Mouse (Mus musculus) liver, embryonic 15.5 days (tissue): ENCODE data around the gene Grm1. TPM values are rescaled to one million over a fixed set of nuclear protein-coding genes. Genes with fewer than 3 reads are reported as not detected.
A peak's percentile ranks its signal among the peaks of the same experiment; 100 is the strongest.

ENCODE experiments used
- ATAC-seq: fragments of 200-750 bp; cut with Nextera tagmentation; 2 replicates; pipeline ENCODE4 v1.8.0; 2017; ENCODE audit warnings: moderate number of reproducible peaks, mild to moderate bottlenecking, moderate library complexity; ENCODE audit not compliant: insufficient read depth
- H3K27ac ChIP-seq: fragments of 300-500 bp; sonication (generic); replicated peaks from 2 replicates; pipeline ENCODE4 v1.5.1; 2015; ENCODE audit warnings: mild to moderate bottlenecking, inconsistent platforms
- H3K27me3 ChIP-seq: fragments of 300-500 bp; sonication (generic); 2 replicates; pipeline ENCODE4 v1.6.1; 2015; ENCODE audit warnings: mild to moderate bottlenecking, inconsistent platforms
- H3K36me3 ChIP-seq: fragments of 300-500 bp; sonication (generic); replicated peaks from 2 replicates; pipeline ENCODE4 v1.6.1; 2015; ENCODE audit warnings: moderate library complexity, mild to moderate bottlenecking, inconsistent platforms
- H3K4me1 ChIP-seq: fragments of 300-500 bp; sonication (generic); replicated peaks from 2 replicates; pipeline ENCODE4 v1.6.1; 2015; ENCODE audit warnings: inconsistent platforms
- H3K4me2 ChIP-seq: fragments of 300-500 bp; sonication (generic); 2 replicates; pipeline ENCODE4 v1.6.1; 2015; ENCODE audit warnings: moderate library complexity, mild to moderate bottlenecking, inconsistent platforms
- H3K4me3 ChIP-seq: fragments of 300-500 bp; sonication (generic); replicated peaks from 2 replicates; pipeline ENCODE4 v1.5.1; 2015; ENCODE audit warnings: mild to moderate bottlenecking, inconsistent platforms
- H3K9ac ChIP-seq: fragments of 300-500 bp; sonication (generic); 2 replicates; pipeline ENCODE4 v1.6.1; 2015; ENCODE audit warnings: moderate library complexity, mild to moderate bottlenecking, inconsistent platforms
- H3K9me3 ChIP-seq: fragments of 300-500 bp; sonication (generic); replicated peaks from 2 replicates; pipeline ENCODE4 v1.6.1; 2016; ENCODE audit warnings: inconsistent platforms
- WGBS: fragments of 180-500 bp; shearing (Covaris S2); methylation state at CpG from one replicate; pipeline ENCODE4 v1.1.7; 2015; ENCODE audit warnings: mixed read lengths; ENCODE audit not compliant: insufficient replicate concordance; 5-methylcytosine and 5-hydroxymethylcytosine counted together
- polyA plus RNA-seq: library from polyadenylated mRNA; unstranded; fragments of >200 nt; fragmentation: Nextera tagmentation; extraction: Ambion mirVana; gene quantifications from 2 replicates; pipeline ENCODE4 v1.2.1, GENCODE M21; 2015

Gene Grm1
- polyA plus RNA-seq, 1 experiment from 2014 or later = not detected

- H3K27me3 ChIP-seq = no peaks in the 10 kb centered on the region
- H3K9me3 ChIP-seq = no peaks in the 10 kb centered on the region
- no peaks in the 10 kb centered on the region for H3K4me1 ChIP-seq
- no peak for ATAC-seq
- H3K9ac ChIP-seq = no peak overlapping the region
- H3K27ac ChIP-seq = no peak overlapping the region
- H3K36me3 ChIP-seq = no peaks in the 10 kb centered on the region
- WGBS = 44% methylated on average over 2 of the region's 2 CpGs
- H3K4me3 ChIP-seq = no peak overlapping the region
- H3K4me2 ChIP-seq = no peak overlapping the region
Measured at GRCm38 (mm10) chr10:10710359-10710758, 371.8 kb downstream of the Grm1 start.

- H3K27ac ChIP-seq = no peak overlapping the region
- H3K4me1 ChIP-seq = no peaks in the 10 kb centered on the region
- H3K27me3 ChIP-seq = no peaks in the 10 kb centered on the region
- 49% methylated on average over 1 of the region's 1 CpGs for WGBS
- no peak overlapping the region for H3K4me3 ChIP-seq
- H3K9me3 ChIP-seq = no peaks in the 10 kb centered on the region
- H3K4me2 ChIP-seq = no peak overlapping the region
- H3K9ac ChIP-seq = no peak overlapping the region
- ATAC-seq = no peak
- H3K36me3 ChIP-seq = no peaks in the 10 kb centered on the region
Measured at GRCm38 (mm10) chr10:10708031-10708430, 374.1 kb downstream of the Grm1 start.

GRCm38 (mm10) chr10:10701326-10701725 lies 380.8 kb downstream of the Grm1 start:
- H3K9me3 ChIP-seq = no peaks in the 10 kb centered on the region
- H3K4me3 ChIP-seq = no peak overlapping the region
- H3K4me2 ChIP-seq = no peak overlapping the region
- no peaks in the 10 kb centered on the region for H3K4me1 ChIP-seq
- 60% methylated on average over 1 of the region's 1 CpGs for whole genome bisulfite sequencing
- H3K27ac ChIP-seq = no peak overlapping the region
- H3K36me3 ChIP-seq = no peaks in the 10 kb centered on the region
- ATAC-seq = no peak
- no peak overlapping the region for H3K9ac ChIP-seq
- no peaks in the 10 kb centered on the region for H3K27me3 ChIP-seq

- Histone ChIP-seq H3K9ac (no peak overlapping the region), H3K27me3 (no peaks in the 10 kb centered on the region), H3K4me3 (no peak overlapping the region), H3K36me3 (no peaks in the 10 kb centered on the region), H3K4me1 (no peaks in the 10 kb centered on the region), H3K4me2 (no peak overlapping the region), H3K9me3 (no peaks in the 10 kb centered on the region), H3K27ac (no peak overlapping the region)
- 4% methylated on average over 1 of the region's 1 CpGs for WGBS
- ATAC-seq = no peak
Measured at GRCm38 (mm10) chr10:10700903-10701302, 381.3 kb downstream of the Grm1 start.

GRCm38 (mm10) chr10:10697497-10697896 lies 384.7 kb downstream of the Grm1 start:
- H3K9me3 ChIP-seq = no peaks in the 10 kb centered on the region
- H3K27me3 ChIP-seq = no peaks in the 10 kb centered on the region
- H3K4me1 ChIP-seq = no peaks in the 10 kb centered on the region
- ATAC-seq = no peak
- no peaks in the 10 kb centered on the region for H3K36me3 ChIP-seq
- H3K27ac ChIP-seq = no peak overlapping the region
- no peak overlapping the region for H3K4me2 ChIP-seq
- H3K4me3 ChIP-seq = no peak overlapping the region
- WGBS = 55% methylated on average over 6 of the region's 6 CpGs
- no peak overlapping the region for H3K9ac ChIP-seq

GRCm38 (mm10) chr10:10689668-10690223 lies 392.4 kb downstream of the Grm1 start:
- H3K4me1 ChIP-seq = no peaks in the 10 kb centered on the region
- peaks cover 5% of the 10 kb centered on the region for H3K27me3 ChIP-seq
- no peak for ATAC-seq
- no peaks in the 10 kb centered on the region for H3K36me3 ChIP-seq
- H3K4me2 ChIP-seq = 0 out of 2 replicates have a peak overlapping the region, but pooled peaks have one; percentile 30
- H3K9ac ChIP-seq = no peak overlapping the region
- 20% methylated on average over 11 of the region's 11 CpGs for WGBS
- H3K27ac ChIP-seq = no peak overlapping the region
- no peak overlapping the region for H3K4me3 ChIP-seq
- H3K9me3 ChIP-seq = no peaks in the 10 kb centered on the region

GRCm38 (mm10) chr10:10688907-10689667 lies 393.1 kb downstream of the Grm1 start:
- Histone ChIP-seq H3K9ac (no peak overlapping the region), H3K4me2 (peak overlapping the region; percentile 30; the same call in 1 of the 2 replicates), H3K27me3 (peaks cover 5% of the 10 kb centered on the region), H3K4me1 (no peaks in the 10 kb centered on the region), H3K27ac (no peak overlapping the region), H3K9me3 (no peaks in the 10 kb centered on the region), H3K4me3 (no peak overlapping the region), H3K36me3 (no peaks in the 10 kb centered on the region)
- ATAC-seq = no peak
- WGBS = 3% methylated on average over 35 of the region's 35 CpGs

- H3K4me1 ChIP-seq = no peaks in the 10 kb centered on the region
- no peaks in the 10 kb centered on the region for H3K27me3 ChIP-seq
- no peak for ATAC-seq
- no peak within 1 kb of the TSS for H3K27ac ChIP-seq
- WGBS = 67% methylated on average over 1 of the region's 1 CpGs
- H3K9ac ChIP-seq = no peak within 1 kb of the TSS
- no peaks in the 10 kb centered on the region for H3K9me3 ChIP-seq
- no peaks in the 10 kb centered on the region for H3K36me3 ChIP-seq
- H3K4me2 ChIP-seq = no peak within 1 kb of the TSS
- H3K4me3 ChIP-seq = no peak within 1 kb of the TSS
Measured at GRCm38 (mm10) chr10:10681048-10681447, 401.1 kb downstream of the Grm1 start, which contains the start of gene Gm10944. TSS of gene Gm10944 (plus strand) at chr10:10681348.

GRCm38 (mm10) chr10:10659976-10660375 lies 422.2 kb downstream of the Grm1 start:
- Histone ChIP-seq H3K4me2 (no peak overlapping the region), H3K27ac (no peak overlapping the region), H3K36me3 (no peaks in the 10 kb centered on the region), H3K27me3 (no peaks in the 10 kb centered on the region), H3K4me3 (no peak overlapping the region), H3K4me1 (no peaks in the 10 kb centered on the region), H3K9ac (no peak overlapping the region), H3K9me3 (no peaks in the 10 kb centered on the region)
- ATAC-seq = no peak
- 33% methylated on average over 3 of the region's 3 CpGs for WGBS

- H3K4me3 ChIP-seq = no peak overlapping the region
- no peak overlapping the region for H3K4me2 ChIP-seq
- WGBS = 53% methylated on average over 3 of the region's 3 CpGs
- no peaks in the 10 kb centered on the region for H3K4me1 ChIP-seq
- no peak for ATAC-seq
- H3K36me3 ChIP-seq = no peaks in the 10 kb centered on the region
- no peaks in the 10 kb centered on the region for H3K9me3 ChIP-seq
- H3K27me3 ChIP-seq = no peaks in the 10 kb centered on the region
- H3K9ac ChIP-seq = no peak overlapping the region
- H3K27ac ChIP-seq = no peak overlapping the region
Measured at GRCm38 (mm10) chr10:10659161-10659560, 423.0 kb downstream of the Grm1 start.

- no peak for ATAC-seq
- Histone ChIP-seq H3K27me3 (no peaks in the 10 kb centered on the region), H3K27ac (no peak overlapping the region), H3K4me3 (no peak overlapping the region), H3K4me2 (no peak overlapping the region), H3K36me3 (no peaks in the 10 kb centered on the region), H3K9me3 (no peaks in the 10 kb centered on the region), H3K4me1 (no peaks in the 10 kb centered on the region), H3K9ac (no peak overlapping the region)
- WGBS = 55% methylated on average over 4 of the region's 4 CpGs
Measured at GRCm38 (mm10) chr10:10656621-10657020, 425.5 kb downstream of the Grm1 start.
